Mouse (Mus musculus) C2C12 (cell line): ENCODE results near the gene Tyms.

Source experiments
- CTCF ChIP-seq: IDR thresholded peaks from one replicate; pipeline ENCODE4 v1.5.1; 2011; ENCODE audit not compliant: control insufficient read depth, insufficient read depth, insufficient read length
- MYOG ChIP-seq: IDR thresholded peaks from one replicate; pipeline ENCODE4 v1.6.1; 2011; ENCODE audit not compliant: control insufficient read depth, insufficient read length; ENCODE audit errors: extremely low read depth
- USF1 ChIP-seq: IDR thresholded peaks from one replicate; pipeline ENCODE4 v1.6.1; 2011; ENCODE audit warnings: low read depth, mild to moderate bottlenecking, control low read depth, moderate library complexity

DNA sequence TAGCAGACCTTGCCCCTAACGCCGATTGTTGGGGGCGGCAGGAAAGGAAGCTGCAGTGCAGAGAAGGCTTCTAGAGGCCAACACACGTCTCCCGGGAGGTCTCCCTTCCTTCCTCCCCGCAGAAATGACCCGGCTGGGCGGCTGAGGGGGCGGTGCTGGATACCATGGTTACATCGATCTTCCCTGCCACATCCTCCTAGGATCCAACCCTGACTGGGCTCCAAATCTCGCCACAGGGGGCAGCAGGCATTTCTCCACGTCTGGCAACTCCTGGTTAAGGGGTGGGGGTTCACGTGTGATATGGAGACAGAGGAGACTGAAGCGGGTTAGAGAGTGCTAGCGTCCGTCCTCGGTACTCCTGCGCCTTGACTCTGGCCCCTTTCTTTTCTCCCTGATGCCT, 37.7 kb upstream of the Tyms start:
- TF ChIP-seq MYOG: no peak
- no peak for TF ChIP-seq USF1
- no peak for TF ChIP-seq CTCF
